Mouse (Mus musculus) bone marrow, adult 2 months (tissue): Measurements from ENCODE around the gene Tbx2.

ENCODE experiments used
- CTCF ChIP-seq: fragments of 200-500 bp; IDR thresholded peaks from 2 replicates; pipeline ENCODE4 v1.5.1; 2011; ENCODE audit warnings: low read length, control low read depth; ENCODE audit not compliant: control insufficient read depth, insufficient read depth
- POLR2A ChIP-seq: fragments of 200-500 bp; IDR thresholded peaks from 2 replicates; pipeline ENCODE4 v1.6.1; 2011; ENCODE audit warnings: low read depth, mild to moderate bottlenecking, control low read depth, low read length, borderline replicate concordance; ENCODE audit not compliant: control insufficient read depth

- TF ChIP-seq CTCF (no peak), POLR2A (no peak)
Measured at GRCm38 (mm10) chr11:85886429-85886785, 54.1 kb downstream of the Tbx2 start.
